Mouse (Mus musculus) brain, embryonic 14.5 days (tissue): ENCODE measurements around the gene Polr2f.

Experiments
- CTCF ChIP-seq: fragments of 200-500 bp; IDR thresholded peaks from 2 replicates; pipeline ENCODE4 v1.5.1; 2012; ENCODE audit warnings: inconsistent platforms, mild to moderate bottlenecking, moderate library complexity, borderline replicate concordance; ENCODE audit not compliant: insufficient read depth, insufficient read length; ENCODE audit errors: extremely low read depth
- POLR2A ChIP-seq: fragments of 200-500 bp; IDR thresholded peaks from 2 replicates; pipeline ENCODE4 v1.6.1; 2012; ENCODE audit warnings: mild to moderate bottlenecking, inconsistent platforms, borderline replicate concordance; ENCODE audit not compliant: poor library complexity, insufficient read depth, insufficient read length, severe bottlenecking; ENCODE audit errors: extremely low read depth

DNA sequence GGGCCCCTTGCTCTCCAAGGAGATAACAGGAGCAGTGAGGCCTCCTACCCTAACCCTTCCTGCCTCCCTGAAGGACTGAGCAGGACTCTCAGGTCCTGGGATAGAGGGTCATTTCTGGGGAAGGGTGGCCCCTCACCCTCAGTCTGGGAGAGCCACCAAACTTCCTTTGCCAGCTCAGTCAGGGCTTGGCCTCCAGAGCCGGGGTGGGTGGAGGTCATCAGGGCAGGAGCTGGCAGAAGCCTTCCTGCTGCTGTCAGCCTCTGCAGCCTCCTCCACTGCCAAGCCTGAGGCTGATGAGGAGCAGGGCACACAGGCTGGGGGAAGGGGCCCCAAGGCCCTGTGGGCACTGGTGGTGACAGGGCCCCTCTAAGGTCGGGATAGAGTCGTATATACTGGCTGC lies 14.8 kb downstream of the Polr2f start:
- TF ChIP-seq POLR2A (no peak), CTCF (no peak)
